Mouse (Mus musculus) small intestine, adult 2 months (tissue): Measurements from ENCODE around the gene Pip4k2a. TPM values are rescaled to one million over a fixed set of nuclear protein-coding genes. Genes with fewer than 3 reads are reported as not detected.

Experiments used
- H3K27ac ChIP-seq: fragments of 200-500 bp; 2 replicates; pipeline ENCODE4 v1.5.1; 2012; ENCODE audit warnings: low read depth, low read length, control low read depth, inconsistent platforms; ENCODE audit not compliant: insufficient read depth
- H3K27me3 ChIP-seq: fragments of 200-500 bp; 2 replicates; pipeline ENCODE4 v1.6.1; 2012; ENCODE audit warnings: mild to moderate bottlenecking, moderate library complexity, low read length, inconsistent platforms; ENCODE audit not compliant: control insufficient read depth, insufficient read depth
- H3K36me3 ChIP-seq: fragments of 200-500 bp; 2 replicates; pipeline ENCODE4 v1.6.1; 2012; ENCODE audit warnings: mild to moderate bottlenecking, low read length, control low read depth, inconsistent platforms; ENCODE audit not compliant: control insufficient read depth, insufficient read depth
- H3K4me1 ChIP-seq: fragments of 200-500 bp; 2 replicates; pipeline ENCODE4 v1.6.1; 2012; ENCODE audit warnings: low read length, inconsistent platforms, mixed read lengths; ENCODE audit not compliant: control insufficient read depth, insufficient read depth, insufficient read length
- H3K4me3 ChIP-seq: fragments of 200-500 bp; 2 replicates; pipeline ENCODE4 v1.5.1; 2012; ENCODE audit warnings: low read depth, mild to moderate bottlenecking, control low read depth, inconsistent platforms, low read length, moderate library complexity
- CTCF ChIP-seq: fragments of 200-500 bp; IDR thresholded peaks from 2 replicates; pipeline ENCODE4 v1.5.1; 2012; ENCODE audit warnings: low read depth, mild to moderate bottlenecking, control low read depth, inconsistent platforms, low read length, moderate library complexity, mixed read lengths; ENCODE audit not compliant: insufficient replicate concordance, insufficient read length; ENCODE audit errors: extremely low read depth
- POLR2A ChIP-seq: fragments of 200-500 bp; IDR thresholded peaks from 2 replicates; pipeline ENCODE4 v1.6.1; 2012; ENCODE audit warnings: low read depth, mild to moderate bottlenecking, control low read depth, inconsistent platforms, low read length, moderate library complexity
- WGBS: fragments of 180-500 bp; shearing (Covaris S2); methylation state at CpG from one replicate; pipeline ENCODE4 v1.1.7; 2018; 5-methylcytosine and 5-hydroxymethylcytosine counted together
- polyA plus RNA-seq: library from polyadenylated mRNA; depleted of rRNA; stranded (reverse); fragments of >200 nt; gene quantifications from 2 replicates; pipeline ENCODE4 v1.2.3, GENCODE M21; 2012

The Pip4k2a gene
- polyA plus RNA-seq, 1 experiment = 2.2 TPM

GRCm38 (mm10) chr2:18967451-18968063 lies 30.4 kb downstream of the Pip4k2a start:
- Histone ChIP-seq H3K27me3 (no peaks in the 10 kb centered on the region), H3K36me3 (no peaks in the 10 kb centered on the region), H3K27ac (no peak overlapping the region), H3K4me1 (no peaks in the 10 kb centered on the region), H3K4me3 (no peak overlapping the region)
- 78% methylated on average over 5 of the region's 5 CpGs for WGBS
- TF ChIP-seq CTCF = no peak
- TF ChIP-seq POLR2A = no peak

- no peak overlapping the region for H3K4me3 ChIP-seq
- H3K4me1 ChIP-seq = no peaks in the 10 kb centered on the region
- H3K27me3 ChIP-seq = no peaks in the 10 kb centered on the region
- no peaks in the 10 kb centered on the region for H3K36me3 ChIP-seq
- H3K27ac ChIP-seq = no peak overlapping the region
- TF ChIP-seq CTCF (no peak), POLR2A (no peak)
- 81% methylated on average over 5 of the region's 5 CpGs for WGBS
Measured at GRCm38 (mm10) chr2:18966566-18966965, 31.4 kb downstream of the Pip4k2a start.

DNA sequence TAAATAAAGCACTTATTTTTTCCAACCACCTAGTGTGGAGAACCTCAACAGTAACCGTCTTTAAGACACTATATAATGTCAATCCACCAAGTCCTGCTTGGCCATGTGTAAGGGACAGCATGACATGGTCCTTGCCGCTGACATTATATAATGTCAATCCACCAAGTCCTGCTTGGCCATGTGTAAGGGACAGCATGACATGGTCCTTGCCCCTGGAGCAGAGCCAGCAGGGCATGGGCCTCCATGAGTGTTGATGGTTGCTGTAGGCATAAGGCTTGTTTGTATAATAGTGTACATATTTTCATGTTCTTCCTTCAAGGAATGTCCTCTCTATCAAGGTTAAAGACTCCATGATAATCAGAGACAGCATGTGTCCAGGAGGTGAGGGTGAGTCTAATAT lies 32.0 kb downstream of the Pip4k2a start:
- no peaks in the 10 kb centered on the region for H3K36me3 ChIP-seq
- 90% methylated on average over 2 of the region's 2 CpGs for WGBS
- H3K4me3 ChIP-seq = no peak overlapping the region
- no peaks in the 10 kb centered on the region for H3K27me3 ChIP-seq
- no peak overlapping the region for H3K27ac ChIP-seq
- TF ChIP-seq CTCF = no peak
- H3K4me1 ChIP-seq = no peaks in the 10 kb centered on the region

DNA sequence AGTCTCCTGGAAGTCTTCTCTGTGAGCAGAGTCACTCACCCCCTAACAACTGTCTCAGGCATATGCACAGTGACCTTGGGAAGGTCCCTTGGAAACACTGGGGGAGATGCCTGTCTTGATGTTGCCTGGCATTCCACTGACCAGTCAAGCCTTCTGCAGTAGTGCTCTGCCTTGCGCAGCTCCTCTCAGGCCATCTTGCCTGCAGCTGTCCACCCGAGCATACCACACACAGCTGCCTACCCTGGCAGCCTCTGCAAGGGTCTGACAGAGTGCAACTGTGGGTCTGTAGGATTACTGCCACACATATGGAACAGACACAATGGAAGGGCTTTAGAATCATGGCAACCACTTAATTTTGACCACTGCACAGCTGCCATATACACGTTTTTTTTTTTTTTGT lies 32.8 kb downstream of the Pip4k2a start:
- no peak for TF ChIP-seq CTCF
- no peak for TF ChIP-seq POLR2A
- 78% methylated on average over 3 of the region's 3 CpGs for WGBS
- no peak overlapping the region for H3K4me3 ChIP-seq
- H3K27me3 ChIP-seq = no peaks in the 10 kb centered on the region
- no peak overlapping the region for H3K27ac ChIP-seq
- no peaks in the 10 kb centered on the region for H3K36me3 ChIP-seq
- H3K4me1 ChIP-seq = no peaks in the 10 kb centered on the region

GRCm38 (mm10) chr2:18963286-18964040 lies 34.5 kb downstream of the Pip4k2a start:
- WGBS = 78% methylated on average over 13 of the region's 13 CpGs
- H3K4me3 ChIP-seq = no peak overlapping the region
- H3K4me1 ChIP-seq = no peaks in the 10 kb centered on the region
- TF ChIP-seq CTCF = no peak
- no peak for TF ChIP-seq POLR2A
- no peaks in the 10 kb centered on the region for H3K27me3 ChIP-seq
- no peak overlapping the region for H3K27ac ChIP-seq
- no peaks in the 10 kb centered on the region for H3K36me3 ChIP-seq

DNA sequence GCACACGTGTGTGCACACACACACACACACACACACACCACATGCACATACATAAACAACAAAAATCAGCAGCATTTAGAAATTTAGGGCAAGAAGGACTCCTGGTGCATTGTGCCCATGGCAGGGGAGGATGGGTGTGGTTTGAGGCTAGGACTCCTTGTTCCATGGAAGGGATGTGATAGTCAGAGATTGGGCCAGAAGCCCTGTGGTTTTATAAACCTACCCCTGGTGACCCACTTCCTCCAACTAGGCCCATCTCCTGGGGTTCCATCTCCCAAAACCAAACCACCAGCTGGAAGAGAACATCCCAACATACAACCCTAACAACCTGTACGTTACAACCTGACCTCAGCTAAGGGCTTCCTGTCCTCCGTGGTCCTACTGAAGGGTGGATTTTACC lies 35.4 kb downstream of the Pip4k2a start:
- Histone ChIP-seq H3K36me3 (no peaks in the 10 kb centered on the region), H3K27ac (no peak overlapping the region), H3K27me3 (no peaks in the 10 kb centered on the region), H3K4me3 (no peak overlapping the region), H3K4me1 (no peaks in the 10 kb centered on the region)
- TF ChIP-seq POLR2A = no peak
- TF ChIP-seq CTCF = no peak
- WGBS = 70% methylated on average over 3 of the region's 3 CpGs

GRCm38 (mm10) chr2:18960376-18960973 lies 37.5 kb downstream of the Pip4k2a start:
- no peak overlapping the region for H3K27ac ChIP-seq
- TF ChIP-seq CTCF = no peak
- no peak overlapping the region for H3K4me3 ChIP-seq
- H3K27me3 ChIP-seq = no peaks in the 10 kb centered on the region
- WGBS = 68% methylated on average over 7 of the region's 7 CpGs
- peaks cover 2% of the 10 kb centered on the region; the same call in 1 of the 2 replicates for H3K4me1 ChIP-seq
- no peaks in the 10 kb centered on the region for H3K36me3 ChIP-seq

GRCm38 (mm10) chr2:18959558-18959957 lies 38.4 kb downstream of the Pip4k2a start:
- WGBS = 93% methylated on average over 5 of the region's 5 CpGs
- Histone ChIP-seq H3K27me3 (no peaks in the 10 kb centered on the region), H3K27ac (no peak overlapping the region), H3K4me3 (no peak overlapping the region), H3K36me3 (no peaks in the 10 kb centered on the region), H3K4me1 (peaks cover 2% of the 10 kb centered on the region; the same call in 1 of the 2 replicates)
- TF ChIP-seq CTCF = no peak
- TF ChIP-seq POLR2A = no peak
